Mouse (Mus musculus) T-helper 1 cell (primary cell): Measurements from ENCODE around the gene Cobl.

Source experiments
- in situ Hi-C: fragments of 300-600 bp; cut with MboI, MseI; formaldehyde crosslinking; loops from one replicate; pipeline ENCODE4 v1.15.1; 2025; ENCODE audit warnings: high pct_unique_total_duplicates

Gene Cobl

GRCm38 (mm10) chr11:12384826-12385225 is 79.9 kb downstream of the Cobl start:
- in situ Hi-C loops: loop anchor here (5.0 kb wide), 1 partner anchor 48 kb away; no protein-coding TSS in a partner anchor

- in situ Hi-C loops: no loop called here
Measured at GRCm38 (mm10) chr11:12382991-12383390, 81.8 kb downstream of the Cobl start.

- in situ Hi-C loops: no loop called here
Measured at GRCm38 (mm10) chr11:12381096-12381495, 83.7 kb downstream of the Cobl start.

GRCm38 (mm10) chr11:12376628-12377027 is 88.1 kb downstream of the Cobl start:
- in situ Hi-C loops: no loop called here

DNA sequence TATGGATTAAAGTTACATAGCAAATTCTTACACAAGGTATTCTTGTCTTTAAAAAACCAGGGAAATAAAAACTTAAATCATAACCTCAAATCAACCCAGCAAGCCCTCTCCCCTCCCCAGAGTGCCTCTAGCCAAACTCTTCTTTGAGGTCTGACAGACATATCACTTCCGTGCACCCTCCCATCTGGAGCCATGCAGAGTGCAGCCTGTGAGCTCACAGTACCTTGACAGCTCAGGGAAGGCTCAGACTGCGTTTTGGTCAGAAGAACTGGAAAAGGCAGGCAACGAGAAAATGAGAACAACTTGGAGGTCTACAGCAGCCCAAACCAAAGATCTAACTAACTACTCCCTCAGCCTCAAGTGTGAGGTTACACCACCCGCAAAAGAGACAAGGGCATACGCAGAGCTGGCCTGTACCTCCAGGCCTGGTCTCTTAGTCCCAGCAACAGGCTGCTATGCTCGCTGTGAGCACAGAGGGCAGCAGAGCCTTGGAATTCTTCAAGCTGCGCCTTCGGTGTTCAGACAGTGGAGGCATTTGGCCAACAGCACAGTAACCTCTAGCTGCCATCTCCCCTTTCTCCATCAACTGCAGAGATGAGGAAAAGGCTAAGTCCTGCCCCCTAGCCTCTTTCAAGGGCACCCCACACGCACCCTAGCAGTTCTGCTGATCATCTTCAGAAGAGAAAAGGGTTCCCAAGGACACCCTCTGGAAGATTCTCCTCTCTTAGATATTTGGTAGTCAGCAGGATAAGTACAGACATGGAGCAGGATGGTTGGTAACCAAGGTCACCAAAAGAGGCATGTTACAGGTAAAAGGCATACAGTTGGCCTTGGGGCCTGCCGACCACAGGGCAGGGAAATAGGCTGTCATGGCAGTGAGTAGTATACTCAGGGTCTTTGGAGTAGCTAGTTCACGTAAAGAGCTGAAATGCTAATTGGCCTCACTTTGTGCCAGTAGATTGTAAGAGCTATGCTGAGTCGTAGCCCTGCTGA is 91.4 kb downstream of the Cobl start:
- in situ Hi-C loops: no loop called here

GRCm38 (mm10) chr11:12370957-12371356 is 93.8 kb downstream of the Cobl start:
- in situ Hi-C loops: no loop called here

DNA sequence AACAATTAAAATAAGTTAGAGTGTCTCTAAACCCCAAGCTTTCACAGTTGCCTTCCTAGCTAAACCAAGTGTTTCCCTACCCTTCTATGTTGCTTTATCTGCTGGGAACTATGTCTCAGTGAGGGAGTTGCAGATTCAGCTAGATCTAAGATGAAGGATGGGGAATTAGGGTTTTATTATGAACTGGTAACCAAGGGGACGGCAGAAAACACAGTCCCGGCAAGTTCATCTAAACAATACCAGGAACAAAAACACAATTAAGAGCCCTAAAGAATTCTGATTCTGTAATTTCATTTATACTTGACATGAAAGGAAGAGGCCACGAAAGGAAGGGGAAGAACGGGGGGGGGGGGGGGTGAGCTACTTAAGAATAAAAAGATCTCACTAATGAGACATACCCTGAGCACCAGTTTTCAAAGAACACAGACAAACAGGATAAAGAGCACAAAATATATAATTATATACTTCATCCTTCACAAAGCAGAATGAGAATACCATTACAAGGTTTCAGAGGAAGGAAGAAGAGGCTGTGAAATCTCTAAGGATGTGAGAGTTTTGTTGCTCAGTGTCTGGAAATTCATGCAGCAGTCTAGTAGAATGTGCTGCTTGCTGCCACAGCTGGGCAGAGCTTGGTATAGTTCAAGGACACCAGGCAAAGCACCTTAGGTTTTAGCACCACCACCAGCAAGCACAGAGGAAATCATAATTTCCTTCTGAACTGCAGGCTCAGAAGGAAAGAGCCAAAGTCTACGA is 97.2 kb downstream of the Cobl start:
- in situ Hi-C loops: no loop called here

DNA sequence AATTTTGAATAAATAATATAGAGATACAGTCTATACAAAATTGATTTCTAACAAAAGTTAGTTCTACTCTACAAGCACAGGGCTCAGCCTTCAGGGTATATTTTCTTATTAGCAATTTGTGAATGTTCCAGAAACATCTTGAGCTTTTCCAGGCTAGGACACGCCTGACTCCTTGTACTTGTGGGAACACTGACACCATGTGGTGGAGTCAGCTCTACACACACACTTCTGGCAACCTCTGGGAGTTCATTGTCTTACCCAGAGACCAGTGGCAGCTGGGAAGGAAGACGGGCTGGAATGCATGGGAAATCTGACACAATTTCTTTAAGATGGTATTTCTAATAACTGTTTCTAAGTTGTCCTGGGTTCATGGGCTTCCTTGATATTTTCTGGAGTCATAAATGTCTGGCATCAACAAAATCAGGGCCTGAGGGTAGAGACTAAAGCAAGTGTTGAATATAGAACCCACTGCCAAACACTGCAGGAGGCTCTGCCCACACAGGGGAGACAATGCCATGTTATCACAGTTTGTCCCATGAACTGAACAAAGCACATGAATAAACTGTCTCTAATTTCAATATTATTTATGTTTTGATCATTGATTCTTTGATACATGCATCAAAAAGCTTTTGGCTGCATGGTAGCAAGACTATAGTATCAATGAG is 105.3 kb downstream of the Cobl start:
- in situ Hi-C loops: no loop called here

DNA sequence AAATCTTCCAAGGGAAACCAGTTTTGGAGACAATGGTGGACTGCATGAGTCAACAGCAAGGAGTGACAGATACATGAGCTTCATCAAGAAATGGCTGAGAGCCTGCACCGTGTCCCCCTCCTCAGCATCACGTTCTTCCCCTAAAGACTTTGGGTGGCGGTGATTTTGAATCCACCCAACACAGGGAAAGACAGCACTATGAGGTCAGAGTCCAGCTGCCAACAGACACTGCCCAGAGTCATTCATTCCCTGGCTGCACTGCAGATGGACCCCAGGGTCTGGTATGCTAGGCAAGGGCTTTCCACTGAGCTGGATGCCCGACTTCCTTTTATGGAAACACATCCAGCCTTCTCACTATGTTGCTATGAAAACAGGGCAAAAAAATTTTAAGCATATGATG is 106.2 kb downstream of the Cobl start:
- in situ Hi-C loops: no loop called here

- in situ Hi-C loops: no loop called here
Measured at GRCm38 (mm10) chr11:12355681-12356080, 109.1 kb downstream of the Cobl start.

DNA sequence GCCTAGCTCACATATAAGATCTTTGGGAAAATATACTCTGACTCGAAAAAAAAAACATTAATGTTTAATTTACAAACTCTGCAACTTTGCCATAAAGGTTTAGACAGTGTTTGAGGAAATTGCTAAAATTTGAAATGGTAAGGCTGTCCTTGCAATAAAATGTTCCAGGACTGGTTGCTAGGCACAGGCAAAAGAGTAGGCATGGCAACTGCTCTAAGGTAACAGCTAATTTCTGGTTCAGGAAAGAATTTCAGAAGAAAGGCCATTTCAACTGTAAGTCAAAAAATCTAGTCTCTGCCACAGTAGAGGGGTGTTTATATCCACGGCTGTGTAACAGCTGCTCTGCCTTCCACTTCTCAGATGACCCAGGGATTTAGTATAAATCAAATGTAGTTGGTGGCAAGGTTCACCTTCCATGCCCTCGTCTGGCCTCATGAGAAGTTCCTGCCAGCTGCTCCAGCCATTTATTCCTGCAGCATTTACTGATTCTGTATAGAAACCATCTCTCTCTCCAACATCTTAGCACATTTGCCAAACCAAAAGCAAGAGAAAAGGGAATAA is 113.7 kb downstream of the Cobl start:
- in situ Hi-C loops: no loop called here

- in situ Hi-C loops: no loop called here
Measured at GRCm38 (mm10) chr11:12350086-12350485, 114.7 kb downstream of the Cobl start.

DNA sequence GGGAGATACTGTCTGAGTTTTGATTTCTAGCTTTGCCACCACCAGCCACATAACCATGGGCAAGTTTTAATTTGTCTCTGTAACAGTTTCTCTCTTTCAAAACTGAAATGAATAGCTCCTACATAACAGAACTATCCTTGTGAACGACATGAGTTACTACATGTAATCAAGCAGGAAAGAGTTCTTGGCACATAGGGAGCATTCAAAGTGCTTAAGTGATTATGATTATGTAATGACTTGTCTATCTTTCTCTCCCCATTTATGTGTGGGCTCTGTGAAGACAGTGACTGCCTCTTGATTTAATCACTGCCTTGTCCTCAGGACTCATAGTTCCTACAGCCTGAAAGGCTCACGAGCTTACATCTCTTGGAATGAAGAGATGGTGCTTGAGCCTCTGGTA is 118.3 kb downstream of the Cobl start:
- in situ Hi-C loops: no loop called here

- in situ Hi-C loops: no loop called here
Measured at GRCm38 (mm10) chr11:12343686-12344085, 121.1 kb downstream of the Cobl start.

DNA sequence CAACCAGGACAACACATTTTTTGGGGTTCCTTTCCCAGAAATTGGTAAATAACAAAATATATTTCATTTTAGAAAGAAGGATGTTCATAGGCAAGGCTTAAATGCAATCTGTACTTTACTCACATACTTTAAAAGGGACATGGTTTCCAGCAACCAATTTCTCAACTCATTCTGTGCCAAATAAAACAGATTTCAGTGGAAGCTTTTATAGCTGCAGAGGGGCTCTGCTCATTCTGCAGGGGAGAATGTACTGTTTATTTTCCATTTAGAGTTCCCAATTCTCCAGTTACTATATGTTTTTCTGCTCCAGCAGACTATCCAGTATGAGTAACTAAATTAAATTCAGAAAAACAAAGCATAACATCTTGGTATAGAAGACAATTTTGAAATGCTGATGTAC is 124.1 kb downstream of the Cobl start:
- in situ Hi-C loops: no loop called here

- in situ Hi-C loops: loop anchor here (5.0 kb wide), 1 partner anchor 51 kb away; no protein-coding TSS in a partner anchor
Measured at GRCm38 (mm10) chr11:12336145-12336544, 128.6 kb downstream of the Cobl start.

DNA sequence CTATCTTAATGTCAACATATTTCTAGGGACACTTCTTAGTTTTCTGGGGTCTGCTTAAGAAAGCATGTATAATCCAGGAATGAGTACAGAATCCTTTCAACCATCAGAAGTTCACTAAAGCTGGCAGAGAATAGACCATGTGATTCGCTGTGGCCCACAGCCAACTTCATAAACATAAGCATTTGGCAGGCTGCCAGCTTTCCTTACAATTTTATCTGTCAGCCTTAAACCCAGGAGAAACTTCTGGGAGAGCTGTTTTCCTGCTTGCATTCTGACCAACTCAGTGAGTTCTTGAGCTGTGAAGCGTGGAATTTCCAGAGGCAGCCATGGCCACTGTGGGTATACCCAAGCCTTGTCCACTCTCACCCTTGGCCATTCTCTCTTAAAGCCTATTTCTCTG is 132.8 kb downstream of the Cobl start:
- in situ Hi-C loops: no loop called here

GRCm38 (mm10) chr11:12321445-12321844 is 143.3 kb downstream of the Cobl start:
- in situ Hi-C loops: no loop called here

GRCm38 (mm10) chr11:12319318-12319717 is 145.4 kb downstream of the Cobl start:
- in situ Hi-C loops: loop anchor here (10.0 kb wide), 1 partner anchor 205 kb away; no protein-coding TSS in a partner anchor

DNA sequence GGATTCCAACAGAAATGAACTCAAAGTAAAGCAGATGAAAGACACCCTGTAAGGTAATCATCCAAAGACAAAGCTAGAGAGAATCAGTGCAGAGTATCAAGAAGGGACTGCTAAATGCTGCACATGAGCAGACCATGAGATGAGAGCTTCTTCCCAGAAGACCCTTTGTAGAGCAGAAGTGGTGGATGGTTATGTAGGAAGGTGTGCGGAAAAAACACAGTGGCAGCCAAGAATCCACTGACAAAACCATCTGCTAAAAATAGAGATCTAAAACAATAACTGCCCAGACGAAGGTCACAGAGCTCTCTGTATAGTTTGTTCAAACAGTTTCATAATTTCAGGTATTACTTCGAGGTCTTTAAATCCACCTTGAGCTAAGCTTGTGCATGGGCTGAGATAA is 149.1 kb downstream of the Cobl start:
- in situ Hi-C loops: loop anchor here (10.0 kb wide), 1 partner anchor 201 kb away; no protein-coding TSS in a partner anchor

DNA sequence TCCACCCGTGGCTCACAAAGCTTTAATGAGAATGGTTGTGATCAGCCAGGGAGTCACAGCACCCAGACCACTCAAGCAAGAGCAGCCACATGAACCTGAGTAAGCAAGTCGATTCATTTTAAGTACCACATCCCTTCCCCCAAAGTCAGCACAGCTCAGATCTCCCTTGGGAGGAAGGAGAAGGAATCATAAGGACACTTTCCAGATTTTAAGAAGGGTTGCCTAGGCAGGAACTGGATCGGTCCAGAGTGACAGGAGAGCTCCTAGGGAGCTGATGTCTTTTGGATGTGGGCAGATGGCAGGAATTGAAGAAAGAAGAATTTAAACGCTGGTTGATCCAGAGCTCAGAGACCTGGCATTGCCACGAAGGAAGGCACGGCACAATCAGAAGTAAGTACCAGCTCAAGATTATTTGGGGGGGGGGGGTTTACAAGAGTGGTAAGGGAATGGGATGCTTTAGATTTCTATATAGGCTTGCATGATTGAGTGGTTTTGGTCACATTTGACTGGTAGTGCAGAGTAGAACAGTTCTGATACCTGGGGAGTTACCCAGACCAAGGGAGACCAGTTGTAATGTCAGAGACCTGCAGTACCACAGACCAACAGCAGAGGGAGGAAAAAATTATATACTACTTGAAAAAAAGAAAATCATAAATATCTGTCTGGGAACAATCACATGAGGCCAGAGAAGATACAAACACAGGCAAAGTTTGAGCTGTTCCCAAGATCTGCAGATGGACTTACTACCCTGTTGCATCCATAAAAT is 150.3 kb downstream of the Cobl start:
- in situ Hi-C loops: loop anchor here (10.0 kb wide), 1 partner anchor 200 kb away; no protein-coding TSS in a partner anchor
